Mouse (Mus musculus): ENCODE data around the gene Itgb4. TPM values are rescaled to one million over a fixed set of nuclear protein-coding genes. Genes with fewer than 3 reads are reported as not detected.
"Not testable (repeated sequence)": the region's sequence is repeated elsewhere in the genome, so short reads cannot be mapped to it uniquely, and the experiment has no call there.

Itgb4 gene
- total RNA-seq, 2 experiments from 2014 or later: not detected

- ATAC-seq (replicated peaks; ENCODE audit: low FRiP score, poor library complexity, severe bottlenecking): no peak; the same call in 1 of the 2 replicates
Observed at GRCm38 (mm10) chr11:116007095-116007850, 32.8 kb downstream of the Itgb4 start.

- ATAC-seq (replicated peaks; ENCODE audit: low FRiP score, poor library complexity, severe bottlenecking): no peak
Observed at GRCm38 (mm10) chr11:116008411-116008810, 33.9 kb downstream of the Itgb4 start.

- no peak for ATAC-seq (replicated peaks; ENCODE audit: low FRiP score, poor library complexity, severe bottlenecking)
Observed at GRCm38 (mm10) chr11:116008832-116009375, 34.4 kb downstream of the Itgb4 start.

- no peak for ATAC-seq (replicated peaks; ENCODE audit: low FRiP score, poor library complexity, severe bottlenecking)
Observed at GRCm38 (mm10) chr11:116009661-116010060, 35.2 kb downstream of the Itgb4 start.

GRCm38 (mm10) chr11:116010146-116010545 lies 35.6 kb downstream of the Itgb4 start:
- ATAC-seq (replicated peaks; ENCODE audit: low FRiP score, poor library complexity, severe bottlenecking): no peak

GRCm38 (mm10) chr11:116010948-116011347 lies 36.4 kb downstream of the Itgb4 start:
- ATAC-seq (replicated peaks; ENCODE audit: low FRiP score, poor library complexity, severe bottlenecking): no peak

GRCm38 (mm10) chr11:116011529-116012261 lies 37.2 kb downstream of the Itgb4 start:
- no peak for ATAC-seq (replicated peaks; ENCODE audit: low FRiP score, poor library complexity, severe bottlenecking)

- ATAC-seq (replicated peaks; ENCODE audit: low FRiP score, poor library complexity, severe bottlenecking): peak; percentile 84
Observed at GRCm38 (mm10) chr11:116012262-116012947, 37.9 kb downstream of the Itgb4 start, which contains the start of gene Galk1. Galk1 (minus strand) TSS chr11:116012719.

- ATAC-seq (replicated peaks; ENCODE audit: low FRiP score, poor library complexity, severe bottlenecking): no peak
Observed at GRCm38 (mm10) chr11:116014821-116015220, 40.3 kb downstream of the Itgb4 start.

- ATAC-seq (replicated peaks; ENCODE audit: low FRiP score, poor library complexity, severe bottlenecking): no peak
Observed at GRCm38 (mm10) chr11:116018106-116018505, 43.6 kb downstream of the Itgb4 start.

GRCm38 (mm10) chr11:116018867-116019266 lies 44.4 kb downstream of the Itgb4 start:
- ATAC-seq (replicated peaks; ENCODE audit: low FRiP score, poor library complexity, severe bottlenecking): not testable (repeated sequence)

GRCm38 (mm10) chr11:116019360-116019791 lies 44.9 kb downstream of the Itgb4 start:
- ATAC-seq (replicated peaks; ENCODE audit: low FRiP score, poor library complexity, severe bottlenecking): no peak

- no peak for ATAC-seq (replicated peaks; ENCODE audit: low FRiP score, poor library complexity, severe bottlenecking)
Observed at GRCm38 (mm10) chr11:116019976-116020411, 45.5 kb downstream of the Itgb4 start.

- ATAC-seq (replicated peaks; ENCODE audit: low FRiP score, poor library complexity, severe bottlenecking): no peak
Observed at GRCm38 (mm10) chr11:116020519-116020922, 46.0 kb downstream of the Itgb4 start.

GRCm38 (mm10) chr11:116021328-116022220 lies 47.1 kb downstream of the Itgb4 start:
- ATAC-seq (replicated peaks; ENCODE audit: low FRiP score, poor library complexity, severe bottlenecking): no peak

- ATAC-seq (replicated peaks; ENCODE audit: low FRiP score, poor library complexity, severe bottlenecking): no peak
Observed at GRCm38 (mm10) chr11:116022256-116022780, 47.8 kb downstream of the Itgb4 start.

- peak; percentile 26 for ATAC-seq (replicated peaks; ENCODE audit: low FRiP score, poor library complexity, severe bottlenecking)
Observed at GRCm38 (mm10) chr11:116023074-116023770, 48.7 kb downstream of the Itgb4 start.

GRCm38 (mm10) chr11:116023771-116024355 lies 49.4 kb downstream of the Itgb4 start:
- ATAC-seq (replicated peaks; ENCODE audit: low FRiP score, poor library complexity, severe bottlenecking): peak; percentile 45
